Mouse (Mus musculus) heart, embryonic 11.5 days (tissue): ENCODE data around the gene Zswim7. TPM values are rescaled to one million over a fixed set of nuclear protein-coding genes. Genes with fewer than 3 reads are reported as not detected.

ENCODE experiments used
- ATAC-seq: fragments of 200-750 bp; cut with Nextera tagmentation; replicated peaks from 2 replicates; pipeline ENCODE4 v1.8.0; 2017; ENCODE audit warnings: moderate library complexity; ENCODE audit not compliant: insufficient number of reproducible peaks, low FRiP score, low TSS enrichment
- H3K27ac ChIP-seq: fragments of 300-500 bp; sonication (generic); 2 replicates; pipeline ENCODE4 v1.5.1; 2014; ENCODE audit warnings: mild to moderate bottlenecking, low read depth, low read length
- H3K27me3 ChIP-seq: fragments of 300-500 bp; sonication (generic); 2 replicates; pipeline ENCODE4 v1.6.1; 2014; ENCODE audit warnings: mild to moderate bottlenecking, low read length, mixed read lengths; ENCODE audit not compliant: control insufficient read depth, insufficient read depth
- H3K36me3 ChIP-seq: fragments of 300-500 bp; sonication (generic); 2 replicates; pipeline ENCODE4 v1.6.1; 2014; ENCODE audit warnings: mild to moderate bottlenecking, low read length, moderate library complexity, mixed read lengths; ENCODE audit not compliant: control insufficient read depth, insufficient read depth
- H3K4me1 ChIP-seq: fragments of 300-500 bp; sonication (generic); 2 replicates; pipeline ENCODE4 v1.6.1; 2014; ENCODE audit warnings: low read length; ENCODE audit not compliant: control insufficient read depth, insufficient read depth
- H3K4me2 ChIP-seq: fragments of 300-500 bp; sonication (generic); 2 replicates; pipeline ENCODE4 v1.6.1; 2014; ENCODE audit warnings: mild to moderate bottlenecking, moderate library complexity
- H3K4me3 ChIP-seq: fragments of 300-500 bp; sonication (generic); 2 replicates; pipeline ENCODE4 v1.5.1; 2014; ENCODE audit warnings: low read depth, low read length
- H3K9ac ChIP-seq: fragments of 300-500 bp; sonication (generic); 2 replicates; pipeline ENCODE4 v1.6.1; 2014; ENCODE audit warnings: mild to moderate bottlenecking, low read depth, low read length, moderate library complexity
- H3K9me3 ChIP-seq: fragments of 300-500 bp; sonication (generic); replicated peaks from 2 replicates; pipeline ENCODE4 v1.6.1; 2016; ENCODE audit warnings: low read length; ENCODE audit not compliant: control insufficient read depth
- WGBS: fragments of 180-500 bp; shearing (Covaris S2); extraction: QIAGEN DNeasy Blood & Tissue Kit; methylation state at CpG from one replicate; pipeline ENCODE4 v1.1.7; 2014; ENCODE audit not compliant: insufficient replicate concordance; 5-methylcytosine and 5-hydroxymethylcytosine counted together
- polyA plus RNA-seq: library from polyadenylated mRNA; unstranded; fragments of >200 nt; fragmentation: Nextera tagmentation; extraction: Ambion mirVana; gene quantifications from 2 replicates; pipeline ENCODE4 v1.2.1, GENCODE M21; 2014

Gene Zswim7
- polyA plus RNA-seq, 1 experiment from 2014 or later = 19.3 TPM

GRCm38 (mm10) chr11:62249266-62250037, 31.7 kb downstream of the Zswim7 start:
- H3K27ac ChIP-seq = no peak overlapping the region
- ATAC-seq = no peak
- peaks cover 12% of the 10 kb centered on the region for H3K4me1 ChIP-seq

GRCm38 (mm10) chr11:62248401-62249244, 32.6 kb downstream of the Zswim7 start, which contains the start of gene Adora2b:
Gene Adora2b (plus strand): TSS chr11:62248984.
- H3K4me3 ChIP-seq = peak within 1 kb of the TSS; percentile 51
- H3K9ac ChIP-seq = peak within 1 kb of the TSS; percentile 50
- no peak within 1 kb of the TSS for H3K27ac ChIP-seq
- H3K27me3 ChIP-seq = peaks cover 38% of the 10 kb centered on the region
- H3K4me2 ChIP-seq = peak within 1 kb of the TSS; percentile 100
- WGBS = under 1% methylated on average over 69 of the region's 69 CpGs
- peak; percentile 81 for ATAC-seq
- peaks cover 12% of the 10 kb centered on the region for H3K4me1 ChIP-seq
- H3K9me3 ChIP-seq = no peaks in the 10 kb centered on the region
- no peaks in the 10 kb centered on the region for H3K36me3 ChIP-seq

More at GRCm38 (mm10) chr11:62249266-62250037, 31.7 kb downstream of the Zswim7 start:
- Histone ChIP-seq H3K36me3 (no peaks in the 10 kb centered on the region), H3K4me3 (peak overlapping the region; percentile 51), H3K27me3 (peaks cover 40% of the 10 kb centered on the region), H3K9ac (peak overlapping the region; percentile 50; the same call in 1 of the 2 replicates), H3K9me3 (no peaks in the 10 kb centered on the region), H3K4me2 (peak overlapping the region; percentile 100)
- WGBS = 4% methylated on average over 35 of the region's 35 CpGs

- Histone ChIP-seq H3K36me3 (no peaks in the 10 kb centered on the region), H3K27me3 (peaks cover 38% of the 10 kb centered on the region), H3K9me3 (no peaks in the 10 kb centered on the region), H3K9ac (no peak overlapping the region), H3K4me3 (peak overlapping the region; percentile 51), H3K4me2 (peak overlapping the region; percentile 100), H3K27ac (no peak overlapping the region), H3K4me1 (peaks cover 12% of the 10 kb centered on the region)
- WGBS = 34% methylated on average over 18 of the region's 18 CpGs
- no peak for ATAC-seq
Measured at GRCm38 (mm10) chr11:62247759-62248400, 33.3 kb downstream of the Zswim7 start.

GRCm38 (mm10) chr11:62244471-62244870, 36.7 kb downstream of the Zswim7 start:
- H3K27me3 ChIP-seq = peaks cover 10% of the 10 kb centered on the region
- no peaks in the 10 kb centered on the region for H3K36me3 ChIP-seq
- WGBS = 77% methylated on average over 4 of the region's 4 CpGs
- H3K4me1 ChIP-seq = peaks cover 10% of the 10 kb centered on the region
- ATAC-seq = no peak
- no peaks in the 10 kb centered on the region for H3K9me3 ChIP-seq
- H3K4me3 ChIP-seq = no peak overlapping the region
- H3K27ac ChIP-seq = no peak overlapping the region
- no peak overlapping the region for H3K9ac ChIP-seq
- no peak overlapping the region for H3K4me2 ChIP-seq

- H3K9ac ChIP-seq = no peak overlapping the region
Measured at GRCm38 (mm10) chr11:62243871-62244270, 37.3 kb downstream of the Zswim7 start.

GRCm38 (mm10) chr11:62240631-62241261, 40.4 kb downstream of the Zswim7 start:
- H3K9ac ChIP-seq = no peak overlapping the region
- H3K36me3 ChIP-seq = no peaks in the 10 kb centered on the region
- 65% methylated on average over 12 of the region's 12 CpGs for WGBS
- ATAC-seq = no peak
- no peak overlapping the region for H3K27ac ChIP-seq
- H3K27me3 ChIP-seq = peaks cover 2% of the 10 kb centered on the region; the same call in 1 of the 2 replicates
- no peaks in the 10 kb centered on the region for H3K4me1 ChIP-seq
- H3K9me3 ChIP-seq = no peaks in the 10 kb centered on the region
- no peak overlapping the region for H3K4me3 ChIP-seq
- H3K4me2 ChIP-seq = no peak overlapping the region

More at GRCm38 (mm10) chr11:62243871-62244270, 37.3 kb downstream of the Zswim7 start:
- no peak for ATAC-seq
- 82% methylated on average over 8 of the region's 8 CpGs for WGBS
- peaks cover 5% of the 10 kb centered on the region for H3K27me3 ChIP-seq
- H3K4me1 ChIP-seq = peaks cover 4% of the 10 kb centered on the region; the same call in 1 of the 2 replicates
- no peak overlapping the region for H3K4me3 ChIP-seq
- no peaks in the 10 kb centered on the region for H3K36me3 ChIP-seq
- H3K9me3 ChIP-seq = no peaks in the 10 kb centered on the region
- no peak overlapping the region for H3K27ac ChIP-seq
- no peak overlapping the region for H3K4me2 ChIP-seq

GRCm38 (mm10) chr11:62224797-62225196, 56.4 kb downstream of the Zswim7 start:
- H3K4me1 ChIP-seq = peaks cover 18% of the 10 kb centered on the region
- H3K4me3 ChIP-seq = no peak overlapping the region
- no peak overlapping the region for H3K27ac ChIP-seq
- H3K9ac ChIP-seq = no peak overlapping the region
- WGBS = 66% methylated on average over 4 of the region's 4 CpGs
- no peaks in the 10 kb centered on the region for H3K9me3 ChIP-seq
- no peak overlapping the region for H3K4me2 ChIP-seq
- no peaks in the 10 kb centered on the region for H3K27me3 ChIP-seq
- ATAC-seq = no peak
- no peaks in the 10 kb centered on the region for H3K36me3 ChIP-seq

GRCm38 (mm10) chr11:62223962-62224361, 57.2 kb downstream of the Zswim7 start:
- H3K4me3 ChIP-seq = no peak overlapping the region
- no peak for ATAC-seq

More at GRCm38 (mm10) chr11:62223962-62224361, 57.2 kb downstream of the Zswim7 start:
- no peaks in the 10 kb centered on the region for H3K27me3 ChIP-seq
- no peak overlapping the region for H3K9ac ChIP-seq
- H3K4me1 ChIP-seq = peaks cover 18% of the 10 kb centered on the region
- 87% methylated on average over 7 of the region's 7 CpGs for WGBS
- H3K27ac ChIP-seq = no peak overlapping the region
- no peaks in the 10 kb centered on the region for H3K9me3 ChIP-seq
- H3K36me3 ChIP-seq = no peaks in the 10 kb centered on the region
- H3K4me2 ChIP-seq = no peak overlapping the region
